Mouse (Mus musculus) embryonic fibroblast, embryonic 13.5 days (primary cell): ENCODE results near the gene Gnpat.

Experiments used
- CTCF ChIP-seq: IDR thresholded peaks from 2 replicates; pipeline ENCODE4 v1.5.1; 2011; ENCODE audit warnings: mild to moderate bottlenecking, control low read depth, low read length, moderate library complexity, borderline replicate concordance; ENCODE audit not compliant: insufficient read depth
- POLR2A ChIP-seq: IDR thresholded peaks from 2 replicates; pipeline ENCODE4 v1.6.1; 2011; ENCODE audit warnings: low read depth, mild to moderate bottlenecking, control low read depth, low read length, moderate library complexity

GRCm38 (mm10) chr8:124813326-124813725, 49.5 kb upstream of the Gnpat start:
- TF ChIP-seq CTCF = no peak
- no peak for TF ChIP-seq POLR2A
